Mouse (Mus musculus): ENCODE measurements around the gene Polr2h. TPM values are rescaled to one million over a fixed set of nuclear protein-coding genes. Genes with fewer than 3 reads are reported as not detected.

Gene Polr2h
- polyA plus RNA-seq, 1 experiment from 2014 or later, result 27.5 TPM

GRCm38 (mm10) chr16:20673706-20674303 is 43.7 kb upstream of the Polr2h start:
- peaks cover 42% of the 10 kb centered on the region for H3K36me3 ChIP-seq (replicated peaks; ENCODE audit: insufficient read depth, low read length)
- H3K4me2 ChIP-seq (ENCODE audit: low read depth, low read length), result peak overlapping the region; percentile 87
- peak; percentile 72 for ATAC-seq
- peak overlapping the region; percentile 92 for H3K4me3 ChIP-seq (ENCODE audit: low read depth, low read length)
- peak overlapping the region; percentile 98 for H3K27ac ChIP-seq (ENCODE audit: low read depth)
- TF ChIP-seq EP300 (IDR thresholded peaks at IDR 0.05; ENCODE audit: low read depth), result peak; percentile 65; the same call in 1 of the 2 replicates
- TF ChIP-seq CTCF (IDR thresholded peaks at IDR 0.05; ENCODE audit: low read depth), result no peak
- H3K4me1 ChIP-seq (ENCODE audit: insufficient read depth), result peaks cover 37% of the 10 kb centered on the region
- peak overlapping the region; percentile 95 for H3K9ac ChIP-seq (replicated peaks)
- no peaks in the 10 kb centered on the region for H3K27me3 ChIP-seq (ENCODE audit: insufficient read depth, low read length)
- WGBS (ENCODE audit: insufficient replicate concordance), result 2% methylated on average over 14 of the region's 14 CpGs
- no peaks in the 10 kb centered on the region for H3K9me3 ChIP-seq (ENCODE audit: low read length)
- peak; percentile 84 for DNase-seq

- TF ChIP-seq EP300 (IDR thresholded peaks at IDR 0.05; ENCODE audit: low read depth), result no peak
- Histone ChIP-seq H3K4me2 (ENCODE audit: low read depth, low read length) (peak overlapping the region; percentile 87), H3K9me3 (ENCODE audit: low read length) (no peaks in the 10 kb centered on the region), H3K27ac (ENCODE audit: low read depth) (peak overlapping the region; percentile 34; the same call in 1 of the 2 replicates), H3K9ac (replicated peaks) (peak overlapping the region; percentile 48), H3K4me3 (ENCODE audit: low read depth, low read length) (peak overlapping the region; percentile 92; the same call in 1 of the 2 replicates), H3K27me3 (ENCODE audit: insufficient read depth, low read length) (no peaks in the 10 kb centered on the region), H3K4me1 (ENCODE audit: insufficient read depth) (peaks cover 37% of the 10 kb centered on the region), H3K36me3 (replicated peaks; ENCODE audit: insufficient read depth, low read length) (peaks cover 55% of the 10 kb centered on the region)
- WGBS (ENCODE audit: insufficient replicate concordance), result 80% methylated on average over 6 of the region's 6 CpGs
- no peak for ATAC-seq
- DNase-seq, result no peak
Measured at GRCm38 (mm10) chr16:20675213-20675612, 42.3 kb upstream of the Polr2h start.

GRCm38 (mm10) chr16:20676702-20677101 is 40.8 kb upstream of the Polr2h start:
- Histone ChIP-seq H3K4me2 (ENCODE audit: low read depth, low read length) (no peak overlapping the region), H3K27ac (ENCODE audit: low read depth) (no peak overlapping the region), H3K9ac (replicated peaks) (no peak overlapping the region), H3K4me3 (ENCODE audit: low read depth, low read length) (no peak overlapping the region), H3K36me3 (replicated peaks; ENCODE audit: insufficient read depth, low read length) (peaks cover 69% of the 10 kb centered on the region), H3K9me3 (ENCODE audit: low read length) (no peaks in the 10 kb centered on the region), H3K27me3 (ENCODE audit: insufficient read depth, low read length) (no peaks in the 10 kb centered on the region), H3K4me1 (ENCODE audit: insufficient read depth) (peaks cover 35% of the 10 kb centered on the region)
- no peak for ATAC-seq
- no peak for DNase-seq
- 79% methylated on average over 4 of the region's 4 CpGs for WGBS (ENCODE audit: insufficient replicate concordance)
- peak; percentile 32 for TF ChIP-seq CTCF (IDR thresholded peaks at IDR 0.05; ENCODE audit: low read depth)
- TF ChIP-seq EP300 (IDR thresholded peaks at IDR 0.05; ENCODE audit: low read depth), result no peak

- Histone ChIP-seq H3K4me2 (ENCODE audit: low read depth, low read length) (peak overlapping the region; percentile 64; the same call in 1 of the 2 replicates), H3K4me3 (ENCODE audit: low read depth, low read length) (no peak overlapping the region), H3K27ac (ENCODE audit: low read depth) (peak overlapping the region; percentile 69), H3K9me3 (ENCODE audit: low read length) (no peaks in the 10 kb centered on the region), H3K27me3 (ENCODE audit: insufficient read depth, low read length) (no peaks in the 10 kb centered on the region), H3K36me3 (replicated peaks; ENCODE audit: insufficient read depth, low read length) (peaks cover 76% of the 10 kb centered on the region), H3K4me1 (ENCODE audit: insufficient read depth) (peaks cover 29% of the 10 kb centered on the region), H3K9ac (replicated peaks) (peak overlapping the region; percentile 16; the same call in 1 of the 2 replicates)
- ATAC-seq (no peak), DNase-seq (no peak)
- 81% methylated on average over 5 of the region's 5 CpGs for WGBS (ENCODE audit: insufficient replicate concordance)
- TF ChIP-seq EP300 (IDR thresholded peaks at IDR 0.05; ENCODE audit: low read depth), result no peak
Measured at GRCm38 (mm10) chr16:20677380-20677779, 40.1 kb upstream of the Polr2h start.

GRCm38 (mm10) chr16:20677974-20678675 is 39.3 kb upstream of the Polr2h start:
- Histone ChIP-seq H3K27ac (ENCODE audit: low read depth) (peak overlapping the region; percentile 69), H3K4me2 (ENCODE audit: low read depth, low read length) (peak overlapping the region; percentile 64), H3K4me3 (ENCODE audit: low read depth, low read length) (peak overlapping the region; percentile 31), H3K9ac (replicated peaks) (peak overlapping the region; percentile 16; the same call in 1 of the 2 replicates), H3K4me1 (ENCODE audit: insufficient read depth) (peaks cover 29% of the 10 kb centered on the region), H3K9me3 (ENCODE audit: low read length) (no peaks in the 10 kb centered on the region), H3K27me3 (ENCODE audit: insufficient read depth, low read length) (no peaks in the 10 kb centered on the region), H3K36me3 (replicated peaks; ENCODE audit: insufficient read depth, low read length) (peaks cover 83% of the 10 kb centered on the region)
- ATAC-seq (peak; percentile 70), DNase-seq (peak; percentile 92)
- TF ChIP-seq CTCF (IDR thresholded peaks at IDR 0.05; ENCODE audit: low read depth), result no peak
- TF ChIP-seq EP300 (IDR thresholded peaks at IDR 0.05; ENCODE audit: low read depth), result no peak
- 60% methylated on average over 10 of the region's 10 CpGs for WGBS (ENCODE audit: insufficient replicate concordance)

- Histone ChIP-seq H3K36me3 (replicated peaks; ENCODE audit: insufficient read depth, low read length) (peaks cover 64% of the 10 kb centered on the region), H3K4me1 (ENCODE audit: insufficient read depth) (peaks cover 20% of the 10 kb centered on the region), H3K4me2 (ENCODE audit: low read depth, low read length) (no peak overlapping the region), H3K9me3 (ENCODE audit: low read length) (no peaks in the 10 kb centered on the region), H3K9ac (replicated peaks) (no peak overlapping the region), H3K27me3 (ENCODE audit: insufficient read depth, low read length) (peaks cover 14% of the 10 kb centered on the region), H3K27ac (ENCODE audit: low read depth) (no peak overlapping the region), H3K4me3 (ENCODE audit: low read depth, low read length) (no peak overlapping the region)
- 69% methylated on average over 3 of the region's 3 CpGs for WGBS (ENCODE audit: insufficient replicate concordance)
- ATAC-seq (no peak), DNase-seq (no peak)
- TF ChIP-seq EP300 (IDR thresholded peaks at IDR 0.05; ENCODE audit: low read depth) (peak; percentile 54), CTCF (IDR thresholded peaks at IDR 0.05; ENCODE audit: low read depth) (no peak)
Measured at GRCm38 (mm10) chr16:20690774-20691173, 26.7 kb upstream of the Polr2h start.

Measured in liver, postnatal 0 days (tissue).